Mouse (Mus musculus) erythroblast, embryonic 14.5 days (primary cell): Measurements from ENCODE around the gene Etv5. TPM values are rescaled to one million over a fixed set of nuclear protein-coding genes. Genes with fewer than 3 reads are reported as not detected.
A peak's percentile ranks its signal among the peaks of the same experiment; 100 is the strongest.

Experiments
- H3K27me3 ChIP-seq: 2 replicates; pipeline ENCODE4 v1.6.1; 2012; ENCODE audit warnings: inconsistent platforms; ENCODE audit not compliant: control insufficient read depth
- H3K36me3 ChIP-seq: 2 replicates; pipeline ENCODE4 v1.6.1; 2012; ENCODE audit warnings: mild to moderate bottlenecking, inconsistent platforms; ENCODE audit not compliant: control insufficient read depth
- H3K4me1 ChIP-seq: 2 replicates; pipeline ENCODE4 v1.6.1; 2012; ENCODE audit warnings: inconsistent platforms; ENCODE audit not compliant: control insufficient read depth
- H3K4me3 ChIP-seq: replicated peaks from 2 replicates; pipeline ENCODE3; 2012; ENCODE audit warnings: moderate library complexity, mild to moderate bottlenecking, inconsistent platforms
- H3K9me3 ChIP-seq: 2 replicates; pipeline ENCODE4 v1.6.1; 2012; ENCODE audit warnings: low read length, inconsistent platforms, mixed read lengths; ENCODE audit not compliant: control insufficient read depth
- GATA1 ChIP-seq: IDR thresholded peaks from 2 replicates; pipeline ENCODE4 v1.6.1; 2012; ENCODE audit warnings: low read length, inconsistent platforms, mixed read lengths
- TAL1 ChIP-seq: IDR thresholded peaks from 3 replicates; pipeline ENCODE4 v1.6.1; 2012; ENCODE audit warnings: low read length, inconsistent platforms, mixed read lengths
- polyA plus RNA-seq: library from polyadenylated mRNA; stranded (reverse); fragments of >175 nt; gene quantifications from 2 replicates; pipeline ENCODE4 v1.2.3, GENCODE M21; 2012

Gene Etv5
- polyA plus RNA-seq, 1 experiment, result 0.18 TPM

GRCm38 (mm10) chr16:22452082-22452481, 12.6 kb upstream of the Etv5 start:
- H3K27me3 ChIP-seq, result no peaks in the 10 kb centered on the region; the same call in 1 of the 2 replicates
- no peaks in the 10 kb centered on the region for H3K9me3 ChIP-seq
- TF ChIP-seq TAL1, result no peak
- TF ChIP-seq GATA1, result no peak
- H3K4me1 ChIP-seq, result no peaks in the 10 kb centered on the region
- no peaks in the 10 kb centered on the region for H3K36me3 ChIP-seq
- no peak overlapping the region for H3K4me3 ChIP-seq

- no peaks in the 10 kb centered on the region for H3K4me1 ChIP-seq
- H3K36me3 ChIP-seq, result no peaks in the 10 kb centered on the region
- H3K27me3 ChIP-seq, result no peaks in the 10 kb centered on the region; the same call in 1 of the 2 replicates
- TF ChIP-seq TAL1 (no peak), GATA1 (no peak)
- H3K9me3 ChIP-seq, result no peaks in the 10 kb centered on the region
- no peak overlapping the region for H3K4me3 ChIP-seq
Observed at GRCm38 (mm10) chr16:22448093-22448492, 8.6 kb upstream of the Etv5 start.

GRCm38 (mm10) chr16:22444786-22445185, 5.3 kb upstream of the Etv5 start:
- Histone ChIP-seq H3K4me3 (no peak overlapping the region), H3K9me3 (no peaks in the 10 kb centered on the region), H3K4me1 (peaks cover 11% of the 10 kb centered on the region), H3K27me3 (peaks cover 16% of the 10 kb centered on the region), H3K36me3 (no peaks in the 10 kb centered on the region)
- TF ChIP-seq TAL1 (no peak), GATA1 (no peak)

- TF ChIP-seq GATA1 (no peak), TAL1 (no peak)
- no peaks in the 10 kb centered on the region for H3K36me3 ChIP-seq
- no peak overlapping the region for H3K4me3 ChIP-seq
- no peaks in the 10 kb centered on the region for H3K9me3 ChIP-seq
- peaks cover 21% of the 10 kb centered on the region for H3K4me1 ChIP-seq
- peaks cover 42% of the 10 kb centered on the region for H3K27me3 ChIP-seq
Observed at GRCm38 (mm10) chr16:22442202-22442601, 2.7 kb upstream of the Etv5 start.

GRCm38 (mm10) chr16:22441317-22441716, 1.8 kb upstream of the Etv5 start:
- H3K9me3 ChIP-seq, result no peaks in the 10 kb centered on the region
- peaks cover 21% of the 10 kb centered on the region for H3K4me1 ChIP-seq
- H3K4me3 ChIP-seq, result no peak overlapping the region
- H3K36me3 ChIP-seq, result no peaks in the 10 kb centered on the region
- no peak for TF ChIP-seq GATA1
- no peak for TF ChIP-seq TAL1
- H3K27me3 ChIP-seq, result peaks cover 48% of the 10 kb centered on the region

- Histone ChIP-seq H3K4me3 (peak overlapping the region; percentile 71), H3K9me3 (no peaks in the 10 kb centered on the region), H3K36me3 (no peaks in the 10 kb centered on the region), H3K27me3 (peaks cover 53% of the 10 kb centered on the region), H3K4me1 (peaks cover 21% of the 10 kb centered on the region)
- TF ChIP-seq GATA1 (no peak), TAL1 (no peak)
Observed at GRCm38 (mm10) chr16:22440269-22440668, 750 bp upstream of the Etv5 start.

DNA sequence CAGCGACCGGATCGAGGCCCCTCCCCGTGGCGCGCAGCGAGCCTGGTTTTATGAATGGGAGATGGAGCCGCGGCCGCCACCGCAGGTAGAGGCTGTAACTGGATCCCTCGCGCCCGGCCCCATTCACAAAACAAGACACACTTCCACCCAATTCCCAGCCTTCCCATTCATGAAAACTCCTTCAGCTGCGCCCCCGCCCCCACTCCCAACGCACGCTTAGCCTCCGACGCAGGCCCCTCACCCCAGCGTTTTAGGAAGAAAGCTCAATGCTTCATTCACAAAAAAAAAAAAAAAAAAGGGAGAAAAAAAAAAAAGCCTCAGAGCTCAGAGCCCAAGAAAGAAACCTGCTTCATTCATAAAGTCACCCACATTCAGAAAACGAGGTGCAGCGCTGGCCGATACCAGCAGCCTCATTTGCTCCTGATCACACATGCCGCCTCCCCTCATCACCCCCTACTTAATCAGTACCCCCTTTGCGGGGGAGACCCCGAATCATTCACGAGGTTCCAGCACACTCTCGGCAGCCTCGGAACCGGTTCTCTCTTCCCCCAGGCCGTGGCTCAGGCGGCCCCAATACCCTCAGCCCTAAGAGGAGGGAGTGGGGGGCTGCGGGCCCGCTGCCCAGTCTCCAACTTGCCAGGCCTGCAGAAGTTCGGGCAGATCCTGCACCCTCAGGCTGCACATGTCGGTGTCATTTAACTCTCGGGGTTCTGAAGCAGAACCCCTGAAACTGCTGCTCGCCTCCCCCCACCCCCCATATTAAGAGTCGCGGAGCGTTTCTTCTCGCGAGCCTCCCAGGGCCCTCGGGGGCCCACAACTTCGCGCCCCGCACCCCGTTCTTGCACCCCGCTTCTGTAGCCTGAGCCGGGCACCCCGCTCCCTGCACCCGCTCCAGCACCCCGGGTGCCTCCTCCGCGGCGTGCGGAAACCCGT, 812 bp downstream of the Etv5 start:
- Histone ChIP-seq H3K9me3 (no peaks in the 10 kb centered on the region), H3K4me3 (peak overlapping the region; percentile 71), H3K27me3 (peaks cover 53% of the 10 kb centered on the region), H3K36me3 (no peaks in the 10 kb centered on the region), H3K4me1 (peaks cover 21% of the 10 kb centered on the region)
- TF ChIP-seq GATA1, result no peak
- TF ChIP-seq TAL1, result no peak

DNA sequence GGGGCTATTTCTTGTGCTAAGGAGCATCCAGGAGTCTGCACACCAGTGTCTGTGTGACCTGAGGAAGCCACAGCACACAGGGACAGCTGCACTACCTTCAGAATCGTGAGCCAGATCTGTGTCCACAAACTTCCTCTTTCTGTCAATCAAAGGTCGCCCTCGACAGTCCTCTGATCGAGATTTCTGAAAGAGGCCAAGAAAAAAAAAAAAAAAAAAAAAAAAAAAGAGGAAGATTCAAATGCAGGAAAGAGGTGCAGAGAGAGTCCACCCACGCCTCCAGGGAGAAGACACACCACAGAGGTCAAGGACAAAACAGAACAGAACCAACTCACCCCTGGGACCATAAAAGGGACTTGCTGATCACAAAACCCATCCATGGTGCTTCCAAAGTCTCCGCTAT, 3.4 kb downstream of the Etv5 start:
- no peak overlapping the region for H3K4me3 ChIP-seq
- TF ChIP-seq TAL1 (no peak), GATA1 (no peak)
- peaks cover 21% of the 10 kb centered on the region for H3K4me1 ChIP-seq
- peaks cover 50% of the 10 kb centered on the region for H3K27me3 ChIP-seq
- H3K36me3 ChIP-seq, result no peaks in the 10 kb centered on the region
- no peaks in the 10 kb centered on the region for H3K9me3 ChIP-seq

- Histone ChIP-seq H3K4me3 (no peak overlapping the region), H3K27me3 (peaks cover 35% of the 10 kb centered on the region), H3K4me1 (peaks cover 10% of the 10 kb centered on the region), H3K36me3 (no peaks in the 10 kb centered on the region), H3K9me3 (no peaks in the 10 kb centered on the region)
- no peak for TF ChIP-seq GATA1
- TF ChIP-seq TAL1, result no peak
Observed at GRCm38 (mm10) chr16:22434530-22434929, 5.0 kb downstream of the Etv5 start.

DNA sequence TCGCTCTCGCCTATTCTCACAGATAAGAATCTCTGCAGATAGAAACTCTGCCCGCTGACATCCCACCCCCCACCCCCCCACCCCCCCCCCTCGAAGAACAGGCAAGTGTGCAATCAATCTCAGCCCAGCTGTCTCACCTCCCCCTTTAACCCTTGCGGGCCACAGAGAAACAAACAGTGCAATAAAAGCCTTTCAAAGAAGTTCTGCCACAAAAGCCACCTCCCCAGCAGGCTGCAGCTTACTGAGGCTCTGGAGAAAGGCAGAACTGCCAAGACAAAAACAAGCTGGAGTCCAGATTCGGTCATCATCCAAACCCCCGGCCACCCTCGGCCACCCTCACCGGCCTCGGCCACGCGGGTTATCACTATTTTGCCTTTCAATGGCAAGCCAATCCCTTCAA, 5.6 kb downstream of the Etv5 start:
- Histone ChIP-seq H3K27me3 (peaks cover 29% of the 10 kb centered on the region), H3K36me3 (no peaks in the 10 kb centered on the region), H3K9me3 (no peaks in the 10 kb centered on the region), H3K4me1 (peaks cover 8% of the 10 kb centered on the region), H3K4me3 (no peak overlapping the region)
- TF ChIP-seq GATA1, result no peak
- TF ChIP-seq TAL1, result no peak
